Mouse (Mus musculus) heart, postnatal 36 days (tissue): Measurements from ENCODE around the gene Sh3bp4. TPM values are rescaled to one million over a fixed set of nuclear protein-coding genes. Genes with fewer than 3 reads are reported as not detected.

ENCODE experiments used
- DNase-seq, 2 experiments: peaks; one replicate each; pipeline ENCODE4 v3.0.0; 2021 to 2022
- intact Hi-C: fragments of 180-260 bp; cut with DNase I; formaldehyde crosslinking; loops from one replicate; pipeline ENCODE4 v1.15.1; 2025
- total RNA-seq, 2 experiments: library from RNA; stranded (reverse); gene quantifications; 2 replicates each; pipeline ENCODE4 v1.2.3; 2021

Sh3bp4 gene
- total RNA-seq, 2 experiments from 2014 or later = 11.3 to 11.8 TPM

GRCm38 (mm10) chr1:89089821-89090600 lies 19.8 kb downstream of the Sh3bp4 start:
- intact Hi-C loops = loop anchor here (2.0 to 5.0 kb wide), 2 partner anchors 15 to 47 kb away; no protein-coding TSS in a partner anchor
- DNase-seq = no peak

- no peak for DNase-seq
- intact Hi-C loops = loop anchor here (5.0 kb wide), 1 partner anchor 47 kb away; no protein-coding TSS in a partner anchor
Observed at GRCm38 (mm10) chr1:89090676-89091075, 20.5 kb downstream of the Sh3bp4 start.

- DNase-seq = no peak
- intact Hi-C loops = loop anchor here (5.0 kb wide), 1 partner anchor 45 kb away; no protein-coding TSS in a partner anchor
Observed at GRCm38 (mm10) chr1:89092019-89092418, 21.8 kb downstream of the Sh3bp4 start.

GRCm38 (mm10) chr1:89092442-89092991 lies 22.3 kb downstream of the Sh3bp4 start:
- DNase-seq = peak; percentile 49 to 63
- intact Hi-C loops = loop anchor here (5.0 kb wide), 1 partner anchor 45 kb away; no protein-coding TSS in a partner anchor

- intact Hi-C loops = loop anchor here (5.0 kb wide), 1 partner anchor 44 kb away; no protein-coding TSS in a partner anchor
- DNase-seq = no peak
Observed at GRCm38 (mm10) chr1:89093696-89094095, 23.5 kb downstream of the Sh3bp4 start.

GRCm38 (mm10) chr1:89094416-89094815 lies 24.2 kb downstream of the Sh3bp4 start:
- DNase-seq = no peak
- intact Hi-C loops = loop anchor here (5.0 kb wide), 1 partner anchor 43 kb away; no protein-coding TSS in a partner anchor

- intact Hi-C loops = no loop called here
- DNase-seq = no peak
Observed at GRCm38 (mm10) chr1:89095642-89096424, 25.6 kb downstream of the Sh3bp4 start.

- no peak for DNase-seq
- intact Hi-C loops = no loop called here
Observed at GRCm38 (mm10) chr1:89102231-89103003, 32.2 kb downstream of the Sh3bp4 start.

- no peak for DNase-seq
- intact Hi-C loops = no loop called here
Observed at GRCm38 (mm10) chr1:89103004-89103263, 32.7 kb downstream of the Sh3bp4 start.

- intact Hi-C loops = no loop called here
- DNase-seq = no peak
Observed at GRCm38 (mm10) chr1:89103505-89103904, 33.3 kb downstream of the Sh3bp4 start.

GRCm38 (mm10) chr1:89104066-89104765 lies 34.0 kb downstream of the Sh3bp4 start:
- DNase-seq = peak; percentile 52 to 54
- intact Hi-C loops = no loop called here

- intact Hi-C loops = no loop called here
- no peak for DNase-seq
Observed at GRCm38 (mm10) chr1:89105891-89106830, 35.9 kb downstream of the Sh3bp4 start.

GRCm38 (mm10) chr1:89107466-89107865 lies 37.3 kb downstream of the Sh3bp4 start:
- no peak for DNase-seq
- intact Hi-C loops = no loop called here

- intact Hi-C loops = no loop called here
Observed at GRCm38 (mm10) chr1:89108340-89108896, 38.2 kb downstream of the Sh3bp4 start.

GRCm38 (mm10) chr1:89109767-89110166 lies 39.6 kb downstream of the Sh3bp4 start:
- intact Hi-C loops = no loop called here
- DNase-seq = no peak

More at GRCm38 (mm10) chr1:89108340-89108896, 38.2 kb downstream of the Sh3bp4 start:
- DNase-seq = no peak

- no peak for DNase-seq
- intact Hi-C loops = no loop called here
Observed at GRCm38 (mm10) chr1:89110767-89111534, 40.7 kb downstream of the Sh3bp4 start.

- no peak for DNase-seq
- intact Hi-C loops = no loop called here
Observed at GRCm38 (mm10) chr1:89112544-89112943, 42.3 kb downstream of the Sh3bp4 start.

GRCm38 (mm10) chr1:89113731-89114130 lies 43.5 kb downstream of the Sh3bp4 start:
- intact Hi-C loops = no loop called here
- no peak for DNase-seq
